Mouse (Mus musculus): Measurements from ENCODE around the gene Prss56. TPM values are rescaled to one million over a fixed set of nuclear protein-coding genes. Genes with fewer than 3 reads are reported as not detected.

Prss56 gene
- polyA plus RNA-seq, 1 experiment from 2014 or later: not detected

GRCm38 (mm10) chr1:87187037-87187355, 3.9 kb downstream of the Prss56 start:
- peak overlapping the region; percentile 47 for H3K4me3 ChIP-seq
- peak; percentile 35 for ATAC-seq (replicated peaks)
- H3K36me3 ChIP-seq (replicated peaks): no peaks in the 10 kb centered on the region
- peaks cover 18% of the 10 kb centered on the region for H3K4me1 ChIP-seq
- H3K4me2 ChIP-seq: peak overlapping the region; percentile 93
- WGBS: 0% methylated on average over 15 of the region's 15 CpGs
- H3K27ac ChIP-seq: no peak overlapping the region
- H3K9me3 ChIP-seq: no peaks in the 10 kb centered on the region
- peak overlapping the region; percentile 47 for H3K9ac ChIP-seq
- H3K27me3 ChIP-seq (replicated peaks): peaks cover 49% of the 10 kb centered on the region

GRCm38 (mm10) chr1:87190429-87190828, 7.3 kb downstream of the Prss56 start, which contains the start of gene Chrnd:
Gene Chrnd, plus strand, starts transcription at chr1:87190607.
- H3K9ac ChIP-seq: no peak within 1 kb of the TSS
- 53% methylated on average over 4 of the region's 4 CpGs for WGBS
- peaks cover 25% of the 10 kb centered on the region for H3K27me3 ChIP-seq (replicated peaks)
- peaks cover 11% of the 10 kb centered on the region for H3K4me1 ChIP-seq
- no peak within 1 kb of the TSS for H3K4me3 ChIP-seq
- H3K4me2 ChIP-seq: no peak within 1 kb of the TSS
- no peaks in the 10 kb centered on the region for H3K9me3 ChIP-seq
- ATAC-seq (replicated peaks): no peak
- H3K36me3 ChIP-seq (replicated peaks): no peaks in the 10 kb centered on the region
- H3K27ac ChIP-seq: no peak within 1 kb of the TSS

GRCm38 (mm10) chr1:87197296-87197695, 14.2 kb downstream of the Prss56 start:
- H3K9me3 ChIP-seq: no peaks in the 10 kb centered on the region
- no peaks in the 10 kb centered on the region for H3K36me3 ChIP-seq (replicated peaks)
- H3K27ac ChIP-seq: no peak overlapping the region
- H3K9ac ChIP-seq: no peak overlapping the region
- WGBS: 90% methylated on average over 9 of the region's 9 CpGs
- no peak overlapping the region for H3K4me3 ChIP-seq
- no peak for ATAC-seq (replicated peaks)
- H3K27me3 ChIP-seq (replicated peaks): no peaks in the 10 kb centered on the region
- no peak overlapping the region for H3K4me2 ChIP-seq
- H3K4me1 ChIP-seq: no peaks in the 10 kb centered on the region

- Histone ChIP-seq H3K27ac (no peak overlapping the region), H3K9me3 (no peaks in the 10 kb centered on the region), H3K4me1 (no peaks in the 10 kb centered on the region), H3K4me2 (no peak overlapping the region), H3K27me3 (replicated peaks) (no peaks in the 10 kb centered on the region), H3K9ac (no peak overlapping the region), H3K4me3 (no peak overlapping the region), H3K36me3 (replicated peaks) (no peaks in the 10 kb centered on the region)
- ATAC-seq (replicated peaks): no peak
- WGBS: 80% methylated on average over 12 of the region's 12 CpGs
These were observed 15.3 kb downstream of the Prss56 start for GRCm38 (mm10) chr1:87198119-87199065.

GRCm38 (mm10) chr1:87200811-87201210, 17.7 kb downstream of the Prss56 start:
- Histone ChIP-seq H3K9ac (no peak overlapping the region), H3K27me3 (replicated peaks) (peaks cover 6% of the 10 kb centered on the region; the same call in 1 of the 2 replicates), H3K4me1 (no peaks in the 10 kb centered on the region), H3K4me3 (no peak overlapping the region), H3K4me2 (no peak overlapping the region), H3K9me3 (no peaks in the 10 kb centered on the region), H3K27ac (no peak overlapping the region), H3K36me3 (replicated peaks) (no peaks in the 10 kb centered on the region)
- WGBS: 80% methylated on average over 2 of the region's 2 CpGs
- no peak for ATAC-seq (replicated peaks)

GRCm38 (mm10) chr1:87201848-87202247, 18.7 kb downstream of the Prss56 start:
- no peaks in the 10 kb centered on the region for H3K36me3 ChIP-seq (replicated peaks)
- H3K4me3 ChIP-seq: no peak overlapping the region
- H3K27ac ChIP-seq: no peak overlapping the region
- ATAC-seq (replicated peaks): no peak
- WGBS: 46% methylated on average over 1 of the region's 1 CpGs
- H3K27me3 ChIP-seq (replicated peaks): peaks cover 14% of the 10 kb centered on the region
- H3K4me2 ChIP-seq: no peak overlapping the region
- no peaks in the 10 kb centered on the region for H3K9me3 ChIP-seq
- no peak overlapping the region for H3K9ac ChIP-seq
- H3K4me1 ChIP-seq: no peaks in the 10 kb centered on the region

GRCm38 (mm10) chr1:87203779-87204178, 20.7 kb downstream of the Prss56 start:
- WGBS: 78% methylated on average over 5 of the region's 5 CpGs
- H3K4me1 ChIP-seq: no peaks in the 10 kb centered on the region

GRCm38 (mm10) chr1:87204465-87204864, 21.4 kb downstream of the Prss56 start, which contains the start of gene Chrng:
Gene Chrng, plus strand, starts transcription at chr1:87204657.
- ATAC-seq (replicated peaks): no peak
- H3K27me3 ChIP-seq (replicated peaks): peaks cover 23% of the 10 kb centered on the region
- no peak within 1 kb of the TSS for H3K9ac ChIP-seq
- H3K4me1 ChIP-seq: no peaks in the 10 kb centered on the region
- H3K27ac ChIP-seq: no peak within 1 kb of the TSS
- no peak within 1 kb of the TSS for H3K4me2 ChIP-seq
- WGBS: 89% methylated on average over 7 of the region's 7 CpGs
- no peak within 1 kb of the TSS for H3K4me3 ChIP-seq
- no peaks in the 10 kb centered on the region for H3K36me3 ChIP-seq (replicated peaks)
- no peaks in the 10 kb centered on the region for H3K9me3 ChIP-seq

More at GRCm38 (mm10) chr1:87203779-87204178, 20.7 kb downstream of the Prss56 start:
- Histone ChIP-seq H3K36me3 (replicated peaks) (no peaks in the 10 kb centered on the region), H3K9me3 (no peaks in the 10 kb centered on the region), H3K27me3 (replicated peaks) (peaks cover 23% of the 10 kb centered on the region), H3K4me3 (no peak overlapping the region), H3K9ac (no peak overlapping the region), H3K4me2 (no peak overlapping the region), H3K27ac (no peak overlapping the region)
- no peak for ATAC-seq (replicated peaks)

GRCm38 (mm10) chr1:87205038-87205437, 21.9 kb downstream of the Prss56 start:
- H3K27ac ChIP-seq: no peak overlapping the region
- ATAC-seq (replicated peaks): no peak
- WGBS: 70% methylated on average over 6 of the region's 6 CpGs
- no peak overlapping the region for H3K9ac ChIP-seq
- H3K4me2 ChIP-seq: no peak overlapping the region
- no peaks in the 10 kb centered on the region for H3K36me3 ChIP-seq (replicated peaks)
- peaks cover 23% of the 10 kb centered on the region for H3K27me3 ChIP-seq (replicated peaks)
- no peaks in the 10 kb centered on the region for H3K4me1 ChIP-seq
- H3K9me3 ChIP-seq: no peaks in the 10 kb centered on the region
- no peak overlapping the region for H3K4me3 ChIP-seq

GRCm38 (mm10) chr1:87205502-87205901, 22.4 kb downstream of the Prss56 start:
- Histone ChIP-seq H3K4me1 (no peaks in the 10 kb centered on the region), H3K36me3 (replicated peaks) (no peaks in the 10 kb centered on the region), H3K4me3 (no peak overlapping the region), H3K4me2 (no peak overlapping the region), H3K27ac (no peak overlapping the region), H3K9me3 (no peaks in the 10 kb centered on the region), H3K27me3 (replicated peaks) (peaks cover 23% of the 10 kb centered on the region), H3K9ac (no peak overlapping the region)
- no peak for ATAC-seq (replicated peaks)
- 45% methylated on average over 3 of the region's 3 CpGs for WGBS

GRCm38 (mm10) chr1:87206339-87206738, 23.2 kb downstream of the Prss56 start:
- no peak overlapping the region for H3K4me2 ChIP-seq
- 19% methylated on average over 17 of the region's 17 CpGs for WGBS
- no peaks in the 10 kb centered on the region for H3K4me1 ChIP-seq
- H3K9ac ChIP-seq: no peak overlapping the region
- no peak overlapping the region for H3K27ac ChIP-seq
- H3K9me3 ChIP-seq: no peaks in the 10 kb centered on the region
- no peak overlapping the region for H3K4me3 ChIP-seq
- no peaks in the 10 kb centered on the region for H3K36me3 ChIP-seq (replicated peaks)
- peaks cover 23% of the 10 kb centered on the region for H3K27me3 ChIP-seq (replicated peaks)
- ATAC-seq (replicated peaks): no peak

GRCm38 (mm10) chr1:87211431-87211830, 28.3 kb downstream of the Prss56 start:
- no peak overlapping the region for H3K4me3 ChIP-seq
- peaks cover 26% of the 10 kb centered on the region for H3K4me1 ChIP-seq
- no peak for ATAC-seq (replicated peaks)
- no peak overlapping the region for H3K4me2 ChIP-seq
- H3K27me3 ChIP-seq (replicated peaks): peaks cover 12% of the 10 kb centered on the region; the same call in 1 of the 2 replicates
- no peaks in the 10 kb centered on the region for H3K9me3 ChIP-seq
- H3K27ac ChIP-seq: no peak overlapping the region
- no peaks in the 10 kb centered on the region for H3K36me3 ChIP-seq (replicated peaks)
- no peak overlapping the region for H3K9ac ChIP-seq
- WGBS: 89% methylated on average over 4 of the region's 4 CpGs
